Mouse (Mus musculus) gonadal fat pad, adult 2 months (tissue): ENCODE results near the gene Ppp1r17. TPM values are rescaled to one million over a fixed set of nuclear protein-coding genes. Genes with fewer than 3 reads are reported as not detected.

Source experiments
- DNase-seq: peaks from one replicate; pipeline ENCODE4 v3.0.0-alpha.2; 2012; ENCODE audit warnings: low read depth
- polyA plus RNA-seq: library from polyadenylated mRNA; depleted of rRNA; stranded (reverse); fragments of >200 nt; gene quantifications from 2 replicates; pipeline ENCODE4 v1.2.3, GENCODE M21; 2012; rRNA removed

Gene Ppp1r17
- not detected in 2 replicates for polyA plus RNA-seq

GRCm38 (mm10) chr6:56017291-56017994 lies at the start of gene Ppp1r17:
Gene Ppp1r17 (plus strand): TSS chr6:56017497.
- no peak for DNase-seq

GRCm38 (mm10) chr6:55972998-55973397 lies 44.3 kb upstream of the Ppp1r17 start:
- DNase-seq: no peak

GRCm38 (mm10) chr6:55979766-55980165 lies 37.5 kb upstream of the Ppp1r17 start:
- DNase-seq: no peak

GRCm38 (mm10) chr6:56008711-56009110 lies 8.6 kb upstream of the Ppp1r17 start:
- no peak for DNase-seq

- DNase-seq: no peak
Observed at GRCm38 (mm10) chr6:56012384-56012783, 4.9 kb upstream of the Ppp1r17 start.

GRCm38 (mm10) chr6:56019632-56020031 lies 2.3 kb downstream of the Ppp1r17 start:
- no peak for DNase-seq

GRCm38 (mm10) chr6:56025533-56025932 lies 8.2 kb downstream of the Ppp1r17 start:
- no peak for DNase-seq

GRCm38 (mm10) chr6:56027318-56027717 lies 10.0 kb downstream of the Ppp1r17 start:
- no peak for DNase-seq

- DNase-seq: no peak
Observed at GRCm38 (mm10) chr6:56027966-56028365, 10.7 kb downstream of the Ppp1r17 start.

GRCm38 (mm10) chr6:56029986-56030385 lies 12.7 kb downstream of the Ppp1r17 start:
- DNase-seq: no peak

- DNase-seq: no peak
Observed at GRCm38 (mm10) chr6:56032231-56032630, 14.9 kb downstream of the Ppp1r17 start.

- DNase-seq: no peak
Observed at GRCm38 (mm10) chr6:56035054-56035453, 17.8 kb downstream of the Ppp1r17 start.

- DNase-seq: no peak
Observed at GRCm38 (mm10) chr6:56039476-56040055, 22.3 kb downstream of the Ppp1r17 start.

- no peak for DNase-seq
Observed at GRCm38 (mm10) chr6:56044270-56044669, 27.0 kb downstream of the Ppp1r17 start.

GRCm38 (mm10) chr6:56044716-56045115 lies 27.4 kb downstream of the Ppp1r17 start:
- no peak for DNase-seq

GRCm38 (mm10) chr6:56048580-56048979 lies 31.3 kb downstream of the Ppp1r17 start:
- DNase-seq: no peak

GRCm38 (mm10) chr6:56049104-56049503 lies 31.8 kb downstream of the Ppp1r17 start:
- DNase-seq: no peak

- no peak for DNase-seq
Observed at GRCm38 (mm10) chr6:56063736-56064135, 46.4 kb downstream of the Ppp1r17 start.

- no peak for DNase-seq
Observed at GRCm38 (mm10) chr6:56066632-56067282, 49.5 kb downstream of the Ppp1r17 start.

- no peak for DNase-seq
Observed at GRCm38 (mm10) chr6:56068516-56068915, 51.2 kb downstream of the Ppp1r17 start.

- no peak for DNase-seq
Observed at GRCm38 (mm10) chr6:56076378-56076805, 59.1 kb downstream of the Ppp1r17 start.
